Comparison of ENCODE assay signal across 15 mouse cellular contexts in genomic region chr16:90953770-90954169, GRCm38 (mm10). TPM values are rescaled to one million over a fixed set of nuclear protein-coding genes. Genes with fewer than 3 reads are reported as not detected.
DNase-seq lines count a peak whose midpoint lies in the region; ATAC-seq and TF ChIP-seq lines count a peak whose summit lies in the region.
"Had no signal": no experiment of that assay in that cellular context is flagged by ENCODE, and none has a peak within 500 bp of the region (broad histone marks: within the 10 kb centered on the region; RNA-seq: fewer than 3 reads in every experiment).

No protein-coding gene starts in this region.

- TF ChIP-seq CTCF in layer of hippocampus, adult 2 months (conservative IDR thresholded peaks at IDR 0.05): peak; percentile 56
- TF ChIP-seq CTCF in liver, embryonic 14.5 days (IDR thresholded peaks at IDR 0.05; ENCODE audit: low read depth): peak; percentile 59; the same call in 1 of the 2 replicates

- in situ Hi-C loops in ES-E14 (cut with MboI; ENCODE audit: low sequenced_read_pairs in 2 of 2, unreplicated experiment in 2 of 2): no loop called here

- no peaks in the 10 kb centered on the region for H3K36me3 ChIP-seq in ES-E14 (ENCODE audit: control insufficient read depth, insufficient read depth, low read length, poor library complexity, severe bottlenecking)
- H3K36me3 ChIP-seq in liver, embryonic 14.5 days (replicated peaks; ENCODE audit: control insufficient read depth, insufficient read depth, low read depth): peaks cover 37% of the 10 kb centered on the region

- no peaks in the 10 kb centered on the region for H3K27me3 ChIP-seq in liver, embryonic 14.5 days (ENCODE audit: control insufficient read depth, insufficient read depth, low read length)
- H3K27me3 ChIP-seq: limb, embryonic 13.5 days; neural tube, embryonic 15.5 days had no signal

- H3K9me3 ChIP-seq in ES-E14 (ENCODE audit: control insufficient read depth, insufficient read depth, low read depth, low read length): no peaks in the 10 kb centered on the region
- no peaks in the 10 kb centered on the region for H3K9me3 ChIP-seq in liver, embryonic 14.5 days (ENCODE audit: control insufficient read depth, low read length)
- H3K9me3 ChIP-seq: limb, embryonic 13.5 days; neural tube, embryonic 15.5 days had no signal

- H3K27ac ChIP-seq in layer of hippocampus, adult 2 months: no peak overlapping the region
- no peak overlapping the region for H3K27ac ChIP-seq in ES-E14 (ENCODE audit: insufficient read depth, low read depth, low read length, poor library complexity, severe bottlenecking)
- no peak overlapping the region for H3K27ac ChIP-seq in liver, embryonic 14.5 days
- H3K27ac ChIP-seq: limb, embryonic 13.5 days; neural tube, embryonic 15.5 days had no signal

- no peak for TF ChIP-seq EP300 in liver, embryonic 14.5 days (IDR thresholded peaks at IDR 0.05; ENCODE audit: low read depth)

- no peak overlapping the region for H3K9ac ChIP-seq in ES-E14 (ENCODE audit: insufficient read depth, low read depth, low read length, poor library complexity, severe bottlenecking)
- no peak overlapping the region for H3K9ac ChIP-seq in liver, embryonic 14.5 days (replicated peaks)
- H3K9ac ChIP-seq: limb, embryonic 13.5 days; neural tube, embryonic 15.5 days had no signal

- no peak overlapping the region for H3K4me3 ChIP-seq in layer of hippocampus, adult 2 months
- H3K4me3 ChIP-seq in ES-E14 (ENCODE audit: insufficient read depth in 1 of 2, low read depth in 1 of 2, low read length in 2 of 2, poor library complexity in 1 of 2, severe bottlenecking in 1 of 2): no peak overlapping the region
- H3K4me3 ChIP-seq in liver, embryonic 14.5 days (ENCODE audit: insufficient read depth in 1 of 2, low read depth in 2 of 2, low read length in 2 of 2): no peak overlapping the region
- H3K4me3 ChIP-seq: limb, embryonic 13.5 days; neural tube, embryonic 15.5 days had no signal

- ATAC-seq in CD4-positive, CD25-positive, alpha-beta regulatory T cell, adult 4 months: no peak
- ATAC-seq in liver, embryonic 14.5 days (ENCODE audit: insufficient read depth): no peak
- ATAC-seq: intestine, embryonic 16.5 days had no signal

- whole genome bisulfite sequencing in liver, embryonic 14.5 days (ENCODE audit: insufficient replicate concordance): 85% methylated on average over 6 of the region's 6 CpGs

- peak; percentile 39 for DNase-seq in CD4-positive, CD25-positive, alpha-beta regulatory T cell, adult 2 months (ENCODE audit: low read depth, low spot score)
- no peak for DNase-seq in layer of hippocampus, adult 2 months (ENCODE audit: low spot score in 2 of 2)
- no peak for DNase-seq in layer of hippocampus, postnatal 25 days (ENCODE audit: extremely low spot score in 1 of 2, low spot score in 1 of 2)
- peak; percentile 6 for DNase-seq in ES-E14 (ENCODE audit: low read depth, low spot score)
- no peak for DNase-seq in liver, embryonic 14.5 days (ENCODE audit: low read depth in 3 of 3, low spot score in 3 of 3)
- DNase-seq in thymus, postnatal 10 days (ENCODE audit: low spot score in 2 of 2): no peak
- DNase-seq in lung, postnatal 36 days: no peak
- DNase-seq: cerebellum, postnatal 14 days; gastrocnemius, postnatal 14 days; heart, postnatal 14 days; thymus, adult 18-20 months had no signal

- no peaks in the 10 kb centered on the region for H3K4me1 ChIP-seq in ES-E14 (ENCODE audit: control insufficient read depth in 2 of 2, insufficient read depth in 2 of 2, low read length in 2 of 2, poor library complexity in 1 of 2)
- H3K4me1 ChIP-seq in liver, embryonic 14.5 days (replicated peaks; ENCODE audit: control insufficient read depth in 2 of 2, insufficient read depth in 2 of 2, low read length in 1 of 2): no peaks in the 10 kb centered on the region
- H3K4me1 ChIP-seq: neural tube, embryonic 15.5 days had no signal

- no peak overlapping the region for H3K4me2 ChIP-seq in liver, embryonic 14.5 days (ENCODE audit: low read depth)
- H3K4me2 ChIP-seq: limb, embryonic 13.5 days; neural tube, embryonic 15.5 days had no signal

TF ChIP-seq in ES-E14, 5 proteins besides CTCF, POLR2A, EP300 and RAD21:
- TF ChIP-seq HCFC1 (IDR thresholded peaks at IDR 0.05; ENCODE audit: borderline replicate concordance, insufficient read depth, low read length) (no peak), ZNF384 (IDR thresholded peaks at IDR 0.05; ENCODE audit: low read depth, low read length) (no peak), MAFK (IDR thresholded peaks at IDR 0.05; ENCODE audit: insufficient read depth, low read depth, low read length) (no peak), ZC3H11A (IDR thresholded peaks at IDR 0.05; ENCODE audit: borderline replicate concordance, low read depth, low read length) (no peak), CHD2 (IDR thresholded peaks at IDR 0.05; ENCODE audit: low read depth, low read length) (no peak)

RNA-seq across cellular contexts. Expression of gene Cfap298, which starts 18.9 kb away (rescaled TPM):
- polyA plus RNA-seq in CD4-positive, CD25-positive, alpha-beta regulatory T cell, adult 4 months (2017; shearing (Covaris generic)): 10 to 100 TPM; 20.2 to 22.6 TPM
- 10 to 100 TPM; 34.0 to 43.7 TPM for total RNA-seq in layer of hippocampus, adult 2 months (2021)
- 10 to 100 TPM; 43.6 to 44.2 TPM for total RNA-seq in layer of hippocampus, postnatal 25 days (2021)
- total RNA-seq in ES-E14 (2012; rRNA removed): 26.1 and 26.8 TPM in 2 replicates
- 6.4 and 11.5 TPM in 2 replicates for polyA plus RNA-seq in liver, embryonic 14.5 days (2012; rRNA removed)
- 18.4 and 21.9 TPM in 2 replicates for polyA plus RNA-seq in liver, embryonic 14.5 days (2014; fragmentation: Nextera tagmentation; extraction: Ambion mirVana)

RNA-seq across cellular contexts. Expression of gene Synj1, which starts 57.3 kb away (rescaled TPM):
- 10 to 100 TPM; 30.6 to 40.9 TPM for polyA plus RNA-seq in CD4-positive, CD25-positive, alpha-beta regulatory T cell, adult 4 months (2017; shearing (Covaris generic))
- 100 to 1,000 TPM; 424 to 431 TPM for total RNA-seq in layer of hippocampus, adult 2 months (2021)
- total RNA-seq in layer of hippocampus, postnatal 25 days (2021): 100 to 1,000 TPM; 388 to 393 TPM
- total RNA-seq in ES-E14 (2012; rRNA removed): 8.0 and 8.9 TPM in 2 replicates
- polyA plus RNA-seq in liver, embryonic 14.5 days (2012; rRNA removed): 13.8 and 14.6 TPM in 2 replicates
- polyA plus RNA-seq in liver, embryonic 14.5 days (2014; fragmentation: Nextera tagmentation; extraction: Ambion mirVana): 21.4 and 21.9 TPM in 2 replicates

Comparison
In these comparisons a context has a peak if more than half of its experiments do, and no peak if none do; other contexts are left out.
1. DNase-seq: peak in CD4-positive, CD25-positive, alpha-beta regulatory T cell, adult 2 months (single experiment) and ES-E14 (single experiment); none in layer of hippocampus, adult 2 months (0 of 2), layer of hippocampus, postnatal 25 days (0 of 2), liver, embryonic 14.5 days (0 of 3), thymus, postnatal 10 days (0 of 2) and lung, postnatal 36 days (single experiment).
2. RNA of gene Synj1, which starts 57.3 kb away (total RNA-seq): 424 to 431 TPM in layer of hippocampus, adult 2 months and 388 to 393 TPM in layer of hippocampus, postnatal 25 days; 8.0 to 8.9 TPM in ES-E14; every median in the first group is over 10 times any median in the second.